Mouse (Mus musculus) liver, embryonic 14.5 days (tissue): ENCODE results near the gene Acsl5. TPM values are rescaled to one million over a fixed set of nuclear protein-coding genes. Genes with fewer than 3 reads are reported as not detected.

ENCODE experiments used
- ATAC-seq: fragments of 200-750 bp; cut with Nextera tagmentation; 2 replicates; pipeline ENCODE4 v1.8.0; 2017; ENCODE audit warnings: moderate number of reproducible peaks, mild to moderate bottlenecking, moderate library complexity; ENCODE audit not compliant: insufficient read depth
- DNase-seq, 3 experiments: peaks; one replicate each; pipeline ENCODE4 v3.0.0-alpha.2; 2012 to 2013; ENCODE audit warnings: low read depth in 3 of 3, low spot score in 3 of 3
- H3K27ac ChIP-seq: fragments of 300-500 bp; sonication (generic); 2 replicates; pipeline ENCODE4 v1.5.1; 2014; ENCODE audit warnings: moderate library complexity, mild to moderate bottlenecking, control low read depth, inconsistent platforms
- H3K27me3 ChIP-seq: fragments of 300-500 bp; sonication (generic); 2 replicates; pipeline ENCODE4 v1.6.1; 2014; ENCODE audit warnings: mild to moderate bottlenecking, low read length, moderate library complexity; ENCODE audit not compliant: control insufficient read depth, insufficient read depth
- H3K36me3 ChIP-seq: fragments of 300-500 bp; sonication (generic); replicated peaks from 2 replicates; pipeline ENCODE4 v1.6.1; 2014; ENCODE audit warnings: low read depth; ENCODE audit not compliant: control insufficient read depth, insufficient read depth
- H3K4me1 ChIP-seq, 2 experiments: fragments of 200-500 bp in 1 of 2; fragments of 300-500 bp in 1 of 2; sonication (generic) in 1 of 2; replicated peaks; 2 replicates each; pipeline ENCODE4 v1.6.1; 2012 to 2014; ENCODE audit warnings: antibody characterized with exemption in 1 of 2, inconsistent platforms in 1 of 2, low read length in 1 of 2; ENCODE audit not compliant: control insufficient read depth in 2 of 2, insufficient read depth in 2 of 2
- H3K4me2 ChIP-seq: fragments of 300-500 bp; sonication (generic); 2 replicates; pipeline ENCODE4 v1.6.1; 2014; ENCODE audit warnings: low read depth, mild to moderate bottlenecking, control low read depth, moderate library complexity
- H3K4me3 ChIP-seq, 2 experiments: fragments of 200-500 bp in 1 of 2; fragments of 300-500 bp in 1 of 2; sonication (generic) in 1 of 2; 2 replicates each; pipeline ENCODE4 v1.5.1; 2012 to 2014; ENCODE audit warnings: low read depth in 2 of 2, low read length in 2 of 2, mild to moderate bottlenecking in 2 of 2, control low read depth in 1 of 2, inconsistent platforms in 1 of 2, moderate library complexity in 1 of 2; ENCODE audit not compliant: insufficient read depth in 1 of 2
- H3K9ac ChIP-seq: fragments of 300-500 bp; sonication (generic); replicated peaks from 2 replicates; pipeline ENCODE4 v1.6.1; 2014; ENCODE audit warnings: mild to moderate bottlenecking, control low read depth, moderate library complexity
- H3K9me3 ChIP-seq: fragments of 300-500 bp; sonication (generic); 2 replicates; pipeline ENCODE4 v1.6.1; 2016; ENCODE audit warnings: low read length, mixed read lengths; ENCODE audit not compliant: control insufficient read depth
- CTCF ChIP-seq: IDR thresholded peaks from 2 replicates; pipeline ENCODE4 v1.5.1; 2016; ENCODE audit warnings: antibody characterized with exemption, low read depth, control low read depth
- EP300 ChIP-seq: IDR thresholded peaks from 2 replicates; pipeline ENCODE4 v1.6.1; 2016; ENCODE audit warnings: antibody characterized with exemption, low read depth
- WGBS: fragments of 180-500 bp; shearing (Covaris S2); extraction: QIAGEN DNeasy Blood & Tissue Kit; methylation state at CpG from one replicate; pipeline ENCODE4 v1.1.7; 2014; ENCODE audit not compliant: insufficient replicate concordance; 5-methylcytosine and 5-hydroxymethylcytosine counted together
- polyA plus RNA-seq, 2 experiments: library from polyadenylated mRNA; depleted of rRNA in 1 of 2; stranded (reverse) in 1 of 2; unstranded in 1 of 2; fragments of >200 nt; fragmentation: Nextera tagmentation in 1 of 2; extraction: Ambion mirVana in 1 of 2; gene quantifications; 2 replicates each; pipeline versions ENCODE4 v1.2.1 to v1.2.3; 2012 to 2014

Acsl5 gene
- polyA plus RNA-seq (2012; rRNA removed) (35.2 and 50.3 TPM in 2 replicates), polyA plus RNA-seq (2014; fragmentation: Nextera tagmentation; extraction: Ambion mirVana) (117 and 126 TPM in 2 replicates)

DNA sequence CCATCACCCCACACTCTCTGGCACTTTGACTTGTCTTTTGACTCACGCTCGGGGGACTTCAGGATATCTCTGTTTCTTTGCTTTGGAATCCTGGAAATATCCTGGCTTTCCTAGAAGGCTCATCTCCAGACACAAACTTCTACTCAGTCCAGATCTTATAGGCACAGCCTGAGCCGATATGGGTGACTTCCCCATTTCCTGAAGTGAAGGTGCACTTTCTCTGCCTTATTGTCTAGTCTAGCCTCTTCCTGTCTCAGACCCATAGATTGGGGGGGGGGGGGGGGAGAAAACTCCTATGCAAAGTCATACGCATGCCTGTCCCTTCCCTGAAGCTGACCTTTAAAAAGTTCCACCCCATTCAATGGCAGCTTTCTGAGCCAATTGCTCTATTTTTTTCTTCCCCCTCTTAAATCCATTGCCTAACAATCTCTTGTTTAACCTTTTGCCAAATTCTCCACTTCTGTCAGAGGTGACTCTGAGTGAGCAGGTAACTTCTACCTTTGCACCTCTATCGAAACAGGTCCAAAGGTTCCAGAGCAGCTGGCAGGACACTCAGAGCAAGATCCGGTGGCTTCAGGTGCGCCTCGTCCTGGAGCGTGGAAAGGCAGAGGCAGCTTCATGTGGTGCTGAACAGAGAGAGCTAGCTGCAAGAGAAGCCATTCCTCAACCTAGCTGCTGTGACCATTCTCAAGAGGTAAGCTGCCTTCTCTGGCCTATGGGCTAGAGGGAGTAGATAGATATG lies at the start of gene Acsl5:
Gene Acsl5 (plus strand): TSS at position 556 of the 742 bp plus-strand sequence.
- Histone ChIP-seq H3K4me1 (peaks cover 21 to 25% of the 10 kb centered on the region in 2 experiments), H3K36me3 (no peaks in the 10 kb centered on the region), H3K9ac (no peak within 1 kb of the TSS), H3K4me2 (peak within 1 kb of the TSS; percentile 72), H3K27ac (no peak within 1 kb of the TSS), H3K9me3 (no peaks in the 10 kb centered on the region), H3K27me3 (no peaks in the 10 kb centered on the region), H3K4me3 (no peak within 1 kb of the TSS)
- no peak for DNase-seq
- ATAC-seq = no peak
- WGBS = 72% methylated on average over 9 of the region's 9 CpGs
- TF ChIP-seq EP300 (no peak), CTCF (no peak)

GRCm38 (mm10) chr19:55206482-55207138 lies 45.1 kb upstream of the Acsl5 start:
- peak; percentile 64 for ATAC-seq
- H3K4me3 ChIP-seq = no peak overlapping the region
- H3K36me3 ChIP-seq = no peaks in the 10 kb centered on the region
- whole genome bisulfite sequencing = 31% methylated on average over 8 of the region's 8 CpGs
- H3K9ac ChIP-seq = no peak overlapping the region
- H3K4me2 ChIP-seq = peak overlapping the region; percentile 60
- H3K27me3 ChIP-seq = no peaks in the 10 kb centered on the region
- peak; percentile 57 to 69 (median 57) for DNase-seq
- TF ChIP-seq EP300 (no peak), CTCF (peak; percentile 81)
- H3K4me1 ChIP-seq = peaks cover 7 to 11% of the 10 kb centered on the region in 2 experiments; a peak in 3 of 4 replicates
- no peak overlapping the region for H3K27ac ChIP-seq
- no peaks in the 10 kb centered on the region for H3K9me3 ChIP-seq

DNA sequence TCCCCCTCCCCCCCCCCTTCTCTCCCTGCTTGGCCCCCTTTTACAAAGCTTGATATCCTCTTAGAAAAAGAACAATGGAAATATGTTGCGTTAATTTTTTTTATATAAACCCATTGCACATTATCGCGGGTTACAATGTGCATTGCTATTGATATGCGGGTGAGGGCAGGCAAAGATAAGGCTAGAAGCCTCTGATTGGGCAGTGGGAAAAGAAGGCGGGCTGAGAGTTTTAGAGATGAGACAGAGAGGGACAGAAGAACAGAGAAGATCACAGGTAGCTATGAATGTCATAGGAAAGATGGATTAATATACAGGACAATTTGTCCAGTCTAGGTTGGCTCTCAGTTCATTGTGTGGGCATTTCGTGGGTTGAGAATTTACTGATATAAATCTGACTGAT lies 44.5 kb upstream of the Acsl5 start:
- Histone ChIP-seq H3K36me3 (no peaks in the 10 kb centered on the region), H3K27me3 (no peaks in the 10 kb centered on the region), H3K4me2 (peak overlapping the region; percentile 60), H3K9ac (no peak overlapping the region), H3K4me3 (0 out of 4 replicates have a peak overlapping the region, but pooled peaks of 1 of the 2 experiments have one; percentile 16), H3K4me1 (peaks cover 7 to 11% of the 10 kb centered on the region in 2 experiments; a peak in 3 of 4 replicates), H3K27ac (no peak overlapping the region), H3K9me3 (no peaks in the 10 kb centered on the region)
- no peak for TF ChIP-seq CTCF
- TF ChIP-seq EP300 = peak; percentile 87
- ATAC-seq = peak; percentile 90
- peak; percentile 72 to 77 (median 76) for DNase-seq
- 15% methylated on average over 6 of the region's 6 CpGs for WGBS

- Histone ChIP-seq H3K27ac (no peak overlapping the region), H3K27me3 (no peaks in the 10 kb centered on the region)
These were observed 43.8 kb upstream of the Acsl5 start for GRCm38 (mm10) chr19:55207746-55208538.

More at GRCm38 (mm10) chr19:55207746-55208538, 43.8 kb upstream of the Acsl5 start:
- peak overlapping the region; percentile 60 for H3K4me2 ChIP-seq
- DNase-seq = no peak
- H3K9ac ChIP-seq = no peak overlapping the region
- TF ChIP-seq CTCF (no peak), EP300 (no peak)
- H3K4me1 ChIP-seq = peaks cover 7 to 11% of the 10 kb centered on the region in 2 experiments; a peak in 3 of 4 replicates
- no peaks in the 10 kb centered on the region for H3K9me3 ChIP-seq
- no peaks in the 10 kb centered on the region for H3K36me3 ChIP-seq
- 47% methylated on average over 25 of the region's 25 CpGs for WGBS
- peak; percentile 34 for ATAC-seq
- peak overlapping the region in 1 of 2 experiments; percentile 16; a peak in 2 of 4 replicates for H3K4me3 ChIP-seq
